Mouse (Mus musculus) lung, postnatal 0 days (tissue): Measurements from ENCODE around the gene Cebpa.

Experiments
- CTCF ChIP-seq: IDR thresholded peaks from 2 replicates; pipeline ENCODE4 v1.5.1; 2016; ENCODE audit warnings: antibody characterized with exemption, mild to moderate bottlenecking
- EP300 ChIP-seq: IDR thresholded peaks from 2 replicates; pipeline ENCODE4 v1.6.1; 2016; ENCODE audit warnings: antibody characterized with exemption, mild to moderate bottlenecking, control low read depth

DNA sequence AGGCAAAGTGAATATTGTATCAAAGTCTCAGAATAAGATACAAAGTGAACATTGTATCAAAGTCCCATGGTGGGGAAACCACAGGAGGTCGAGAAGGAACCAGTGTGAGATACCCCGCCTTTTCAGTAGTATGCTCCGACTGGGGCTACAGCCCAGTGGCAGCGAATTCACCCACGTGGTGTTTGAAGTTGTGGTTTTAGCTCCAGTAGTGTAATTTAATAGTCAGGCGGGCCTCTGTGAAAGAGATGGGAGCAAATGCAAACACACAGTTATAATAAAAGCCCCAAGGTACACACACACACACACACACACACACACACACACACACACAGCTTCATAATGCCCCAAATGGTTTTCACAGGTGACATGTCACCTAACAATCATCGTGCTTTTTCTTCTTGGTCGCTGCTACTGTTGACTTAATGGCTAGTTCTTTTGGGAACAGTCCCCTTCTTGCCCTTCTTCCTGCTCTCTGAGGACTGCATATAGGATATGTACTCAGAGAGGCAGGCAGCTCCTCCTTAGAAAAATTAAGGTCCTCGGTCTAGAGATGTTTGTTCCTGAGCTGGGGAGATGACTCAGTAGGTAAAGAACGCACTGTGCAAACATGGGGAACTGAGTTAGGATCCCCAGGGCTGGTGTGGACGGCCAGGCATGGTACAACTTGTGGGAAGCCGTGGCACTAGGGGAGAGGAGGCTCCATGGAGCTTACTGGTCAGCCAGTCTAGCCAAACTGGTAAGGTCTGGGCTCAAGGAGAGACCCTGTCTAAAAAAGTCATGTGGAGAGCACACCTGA is 34.3 kb upstream of the Cebpa start:
- TF ChIP-seq CTCF (no peak), EP300 (peak; percentile 42)
